Mouse (Mus musculus): ENCODE data around the gene Ildr2.

- TF ChIP-seq CTCF (conservative IDR thresholded peaks at IDR 0.05; ENCODE audit: low read length), result no peak
- TF ChIP-seq POU5F1 (IDR thresholded peaks at IDR 0.05; ENCODE audit: borderline replicate concordance, low read length), result no peak
These were observed 1.7 kb downstream of the Ildr2 start for GRCm38 (mm10) chr1:166255651-166256050.

Data from E14TG2a.4 (cell line).